Mouse (Mus musculus): ENCODE data around the gene Tatdn3.

The Tatdn3 gene

DNA sequence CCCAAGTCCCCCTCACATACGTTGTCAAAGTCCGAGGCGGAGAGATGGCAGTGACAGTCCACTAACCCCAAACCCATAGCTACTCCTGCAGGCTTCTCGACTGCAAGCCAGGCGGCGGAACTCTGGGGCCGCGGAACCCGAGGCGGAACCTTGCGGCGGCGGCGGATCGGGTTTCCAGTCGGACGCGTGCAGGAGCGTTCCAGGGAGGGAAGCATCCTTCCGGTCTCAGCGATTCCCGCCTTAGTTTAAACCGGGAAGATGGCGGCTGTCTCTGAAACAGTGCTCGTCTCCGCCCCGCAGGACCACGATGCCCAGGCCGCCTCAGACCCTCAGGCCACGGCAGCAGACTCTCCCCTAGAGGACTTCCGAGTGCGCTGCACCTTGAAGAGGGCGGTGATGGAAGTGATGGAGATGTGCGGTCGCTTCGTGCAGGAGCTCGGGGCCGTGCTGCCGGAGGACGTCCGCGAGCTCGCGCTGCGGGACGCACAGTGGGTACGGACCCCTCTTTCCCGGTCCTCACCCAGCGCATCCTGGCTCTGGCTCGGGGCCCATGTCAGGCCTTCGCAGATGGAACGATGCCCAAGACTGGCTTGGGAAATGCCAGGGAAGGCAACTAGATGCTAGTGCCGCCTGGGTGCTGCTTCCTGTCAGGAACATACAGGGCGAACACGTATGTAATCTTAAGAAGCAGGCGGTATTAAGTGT lies at the start of gene Tatdn3, which contains the start of gene Nsl1:
Tatdn3 (minus strand) TSS at position 152 of the 705 bp plus-strand sequence.
Nsl1 (plus strand) TSS at position 232 of the 705 bp plus-strand sequence.
- DNase-seq (ENCODE audit: low read depth, low spot score), result peak; percentile 83

DNA sequence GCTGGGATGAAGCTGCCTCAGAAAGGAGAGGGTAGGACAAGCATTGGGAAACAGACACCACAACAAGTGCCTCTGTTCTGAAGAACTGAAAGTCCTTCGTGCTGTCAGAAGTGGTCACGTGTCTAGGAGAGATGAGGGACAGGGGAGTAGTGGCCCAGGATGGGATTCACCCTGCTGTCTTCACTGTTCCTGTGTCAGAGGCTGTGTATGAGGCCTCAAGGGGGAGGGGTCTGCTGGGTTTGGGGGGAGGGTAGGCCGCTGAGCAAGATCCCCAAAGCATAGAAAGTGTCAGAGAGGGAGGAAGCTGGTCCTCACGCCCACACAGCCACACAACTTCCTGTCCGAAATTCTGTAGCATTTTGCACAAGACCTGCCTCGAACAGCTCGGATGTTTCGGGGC lies 48.4 kb upstream of the Tatdn3 start:
- no peak for DNase-seq (ENCODE audit: low read depth, low spot score)

DNA sequence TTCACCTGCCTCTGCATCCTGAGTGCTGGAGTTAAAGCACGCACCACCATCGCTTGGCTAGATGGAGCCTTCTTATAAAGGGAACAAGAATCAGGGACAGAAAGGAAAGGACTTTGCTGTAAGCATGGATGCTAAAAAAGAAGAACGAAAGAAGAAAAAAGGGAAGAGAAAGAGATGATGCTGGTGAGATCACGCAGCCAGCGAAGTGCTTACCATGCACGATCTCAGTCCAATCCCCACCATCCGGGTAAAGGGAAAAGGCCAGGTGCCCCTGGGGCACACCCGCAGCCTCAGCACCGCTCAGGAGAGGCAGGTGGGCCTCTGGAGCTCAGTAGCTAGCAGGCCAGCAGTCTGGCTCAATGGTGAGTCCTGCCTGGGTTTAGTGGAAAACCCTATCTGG lies 47.2 kb upstream of the Tatdn3 start:
- DNase-seq (ENCODE audit: low read depth, low spot score), result no peak

DNA sequence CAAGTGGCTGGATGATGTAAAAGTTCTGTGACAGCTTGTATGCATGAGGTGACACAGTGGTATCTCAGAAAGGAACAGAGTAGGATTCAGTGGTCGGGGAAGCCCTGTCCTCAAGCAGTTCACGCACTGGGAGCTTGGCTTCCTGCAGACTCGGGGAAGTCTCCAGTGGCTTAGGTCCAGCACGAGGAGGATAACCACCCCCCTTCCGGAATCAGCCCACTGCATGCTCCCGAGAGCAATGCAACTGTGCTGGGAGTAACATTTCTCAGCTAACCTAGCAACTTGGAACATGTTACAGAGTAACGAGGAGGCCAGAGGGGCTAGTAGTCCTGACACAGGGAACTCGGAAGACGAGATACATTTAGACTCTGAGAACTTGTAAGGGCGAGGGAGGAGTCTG lies 44.6 kb upstream of the Tatdn3 start:
- no peak for DNase-seq (ENCODE audit: low read depth, low spot score)

DNA sequence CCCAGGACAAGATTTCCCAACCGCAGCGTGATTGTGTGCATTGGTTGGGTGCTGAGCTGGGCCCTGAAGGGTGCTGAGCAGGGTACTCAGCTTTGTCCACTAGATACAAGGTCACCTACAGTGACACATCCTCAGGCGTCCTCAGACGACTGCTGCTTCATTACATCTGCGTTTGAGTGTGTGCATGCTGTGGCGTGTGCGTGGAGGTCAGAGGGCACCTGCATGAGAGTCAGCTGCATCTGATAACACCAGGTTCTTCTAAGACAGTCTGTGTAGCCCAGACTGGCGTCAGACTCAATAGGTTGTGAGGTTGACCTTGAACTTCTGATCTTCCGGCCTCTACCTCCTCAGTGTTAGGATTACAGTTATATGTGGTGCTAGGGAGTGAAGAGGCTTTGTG lies 42.5 kb upstream of the Tatdn3 start:
- no peak for DNase-seq (ENCODE audit: low read depth, low spot score)

DNA sequence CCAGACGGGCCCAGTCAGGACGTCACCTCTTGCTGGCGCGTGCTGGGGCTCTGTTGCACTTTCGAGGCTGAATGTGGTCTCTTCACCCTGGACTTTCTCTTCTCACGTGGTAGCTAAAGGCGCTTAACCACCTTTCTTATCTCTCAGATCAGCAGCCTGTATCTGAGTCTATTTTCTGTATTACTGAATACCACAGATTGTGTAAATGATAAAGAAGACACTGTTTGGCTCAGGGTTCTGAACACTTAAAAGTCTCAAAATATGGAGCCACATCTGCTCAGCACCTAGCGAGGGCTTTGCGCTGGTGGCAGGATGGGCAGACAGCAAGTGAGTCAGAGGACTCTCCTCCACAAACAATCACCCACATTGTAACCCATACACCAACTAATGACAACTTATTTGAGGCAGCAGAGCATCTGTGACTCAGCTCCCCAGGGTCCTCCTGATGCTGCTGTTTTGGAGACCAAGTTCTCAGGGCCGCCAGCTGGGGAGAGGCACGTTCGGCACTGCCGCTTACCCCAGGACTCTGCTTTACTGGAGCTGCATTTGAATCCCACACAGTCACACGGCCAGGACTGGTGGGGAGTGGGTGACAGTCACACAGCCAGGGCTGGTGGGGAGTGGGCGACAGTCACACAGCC lies 40.1 kb upstream of the Tatdn3 start:
- DNase-seq (ENCODE audit: low read depth, low spot score), result no peak

DNA sequence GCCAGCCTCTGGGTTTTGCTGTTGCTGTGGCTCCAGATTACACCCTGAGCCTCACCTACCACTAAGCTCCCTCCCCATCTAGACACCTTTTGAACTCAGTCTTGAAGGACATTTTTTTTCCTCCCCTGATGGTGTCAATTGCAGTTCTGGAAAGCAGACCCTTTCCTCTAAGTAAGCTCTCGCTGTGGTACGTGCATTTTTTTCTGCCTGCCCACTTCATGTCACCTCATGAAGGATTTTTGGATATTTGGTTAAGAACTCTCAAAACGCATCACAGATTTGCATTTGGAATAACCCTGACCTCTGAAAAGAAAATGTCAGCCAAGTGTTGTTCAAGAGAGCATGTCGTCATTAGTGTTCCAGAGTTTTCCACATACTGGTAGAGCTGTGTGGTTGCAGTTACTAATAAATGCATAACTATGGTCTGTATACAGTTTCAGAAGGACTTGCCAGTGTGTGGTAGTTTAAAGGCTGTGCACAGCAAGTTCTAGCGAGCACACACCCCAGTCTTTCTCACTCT lies 37.1 kb upstream of the Tatdn3 start:
- no peak for DNase-seq (ENCODE audit: low read depth, low spot score)

DNA sequence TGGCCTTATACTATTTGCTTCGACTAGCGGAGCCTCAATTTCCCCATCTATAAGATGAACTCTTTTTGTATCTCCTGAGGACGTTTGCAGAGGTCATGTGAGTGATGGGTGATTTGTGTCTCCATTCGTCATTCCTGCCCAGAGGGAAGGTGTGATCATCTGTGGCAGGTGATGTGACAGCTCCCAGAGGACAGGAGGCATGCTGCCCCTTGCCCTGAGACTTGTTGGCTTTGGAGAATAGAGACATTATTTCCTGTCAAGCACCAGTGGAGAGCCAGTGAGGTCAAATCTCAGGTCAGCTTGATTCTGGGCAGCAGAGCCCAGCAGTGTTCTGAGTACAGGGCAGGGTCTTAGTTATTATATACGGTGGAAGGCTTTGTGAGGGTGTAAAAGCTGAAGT lies 36.4 kb upstream of the Tatdn3 start:
- DNase-seq (ENCODE audit: low read depth, low spot score), result no peak

DNA sequence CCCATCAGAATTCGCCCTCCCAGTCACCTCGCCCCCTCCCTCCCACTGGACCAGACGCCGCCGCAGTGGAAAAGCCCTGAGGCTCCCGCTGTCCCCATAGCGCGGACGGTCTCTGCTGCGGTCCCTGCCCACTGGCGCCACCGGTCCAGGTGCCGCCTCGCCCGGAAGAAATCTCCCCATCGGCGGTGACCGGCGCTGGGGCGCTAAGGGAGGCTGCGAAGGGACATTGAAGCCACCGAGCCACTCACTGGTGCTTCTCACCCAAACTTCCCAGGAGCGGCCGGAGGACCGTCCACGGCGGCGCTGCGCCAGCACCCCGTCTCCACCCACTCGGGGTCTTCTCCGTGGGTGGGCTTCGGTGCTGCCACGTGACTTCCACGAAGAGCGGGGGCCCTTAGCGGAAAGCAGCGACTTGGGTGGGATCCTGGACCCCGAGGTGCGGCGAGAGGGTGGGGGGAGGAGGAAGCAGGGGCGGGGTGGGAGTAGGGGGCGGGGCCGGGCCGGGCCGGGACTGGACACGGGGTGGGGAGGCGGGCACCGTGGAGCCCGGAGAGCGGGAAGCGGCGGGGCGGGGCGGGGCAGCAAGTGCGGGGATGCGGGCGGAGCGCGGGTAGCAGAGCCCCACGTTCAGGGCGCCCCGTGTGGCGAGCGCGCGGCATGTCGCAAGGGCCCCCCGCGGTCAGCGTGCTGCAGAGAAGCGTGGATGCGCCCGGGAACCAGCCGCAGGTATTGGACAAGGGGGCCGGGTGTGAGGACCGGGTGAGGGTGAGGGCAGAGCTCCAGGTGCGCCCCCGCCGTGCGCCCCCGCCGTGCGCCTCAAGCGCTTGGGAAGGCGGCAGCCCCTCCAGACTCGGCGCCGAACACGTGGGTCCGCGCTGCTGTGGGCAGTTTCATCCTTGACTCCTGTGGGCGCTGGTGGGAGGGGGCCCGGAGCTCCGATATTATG lies 35.3 kb upstream of the Tatdn3 start, which contains the start of gene Batf3:
Batf3 (plus strand) TSS at position 46 of the 946 bp plus-strand sequence.
- DNase-seq (ENCODE audit: low read depth, low spot score), result no peak

DNA sequence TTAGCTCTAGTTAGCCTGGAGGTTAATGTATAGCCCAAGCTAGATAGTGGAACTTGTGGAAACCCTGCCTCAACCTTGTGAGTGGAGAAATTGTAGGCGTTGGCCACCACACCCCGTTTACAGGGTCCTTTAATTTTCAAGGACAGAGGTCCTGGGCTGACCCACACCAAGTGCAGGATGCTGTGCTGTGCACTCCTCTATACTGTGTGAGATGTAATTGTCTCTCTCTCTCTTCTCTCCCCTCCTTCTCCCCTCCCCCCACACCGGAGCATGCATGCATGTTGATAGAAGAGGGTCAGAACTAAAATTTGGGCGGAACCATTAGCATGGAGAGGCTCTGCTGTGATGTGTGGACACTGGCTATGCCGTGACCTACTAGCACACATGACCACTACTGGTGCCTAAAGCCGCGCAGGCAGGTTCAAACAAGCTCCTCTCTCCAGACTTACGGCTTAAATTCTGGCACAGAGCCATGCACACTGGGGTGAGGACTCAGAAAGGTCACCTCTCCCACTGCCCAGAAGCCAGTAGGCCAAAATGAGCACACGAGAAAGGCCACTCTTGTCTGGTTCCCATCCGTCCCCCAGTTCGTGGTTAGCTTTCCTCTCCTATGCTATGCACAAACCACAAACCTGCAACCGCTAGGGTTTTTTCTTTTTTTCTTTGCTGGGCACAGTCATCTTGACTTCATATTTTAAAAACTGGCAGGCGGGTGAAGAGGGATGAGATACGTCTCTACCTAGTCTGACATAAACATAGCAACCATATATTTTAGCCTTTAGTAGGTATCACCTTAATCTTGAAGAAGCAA lies 34.3 kb upstream of the Tatdn3 start:
- no peak for DNase-seq (ENCODE audit: low read depth, low spot score)

DNA sequence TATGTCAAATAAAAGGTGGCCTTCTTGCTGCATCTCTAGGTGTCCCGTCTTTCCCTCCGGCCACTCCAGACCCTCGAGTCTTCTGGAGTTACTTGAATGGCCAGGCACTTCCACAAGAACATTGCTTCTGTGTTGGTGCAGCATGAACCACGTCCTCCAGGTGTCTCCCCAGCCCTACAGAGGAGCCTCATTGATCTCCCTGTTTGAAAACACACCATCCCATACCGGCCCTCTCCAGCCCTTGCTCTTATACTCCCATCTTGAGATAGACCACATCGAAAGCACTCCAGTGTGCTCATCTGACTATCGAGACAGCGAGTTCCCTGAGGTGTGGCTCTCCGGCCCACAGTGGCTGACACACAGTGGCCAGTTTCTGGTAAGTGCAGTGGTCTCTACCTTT lies 32.3 kb upstream of the Tatdn3 start:
- no peak for DNase-seq (ENCODE audit: low read depth, low spot score)

DNA sequence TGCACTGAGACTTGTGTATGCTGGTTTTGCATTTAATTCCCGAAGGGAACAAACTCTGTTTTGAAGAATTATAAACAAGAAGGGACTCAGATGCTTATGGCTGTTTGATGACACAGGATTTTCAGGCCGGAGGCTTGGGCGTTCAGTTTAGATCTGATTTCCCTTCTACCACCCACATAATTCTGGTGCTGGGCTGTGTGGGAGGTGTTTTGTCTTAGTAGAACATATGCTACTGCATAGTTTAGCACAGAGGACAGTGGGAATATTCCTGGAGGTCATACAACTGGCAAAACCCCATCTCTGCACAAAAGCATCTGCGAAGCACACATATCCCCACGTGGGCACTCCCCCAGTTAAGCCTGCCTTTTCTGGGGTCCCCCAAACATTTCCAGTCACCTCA lies 30.8 kb upstream of the Tatdn3 start:
- no peak for DNase-seq (ENCODE audit: low read depth, low spot score)

DNA sequence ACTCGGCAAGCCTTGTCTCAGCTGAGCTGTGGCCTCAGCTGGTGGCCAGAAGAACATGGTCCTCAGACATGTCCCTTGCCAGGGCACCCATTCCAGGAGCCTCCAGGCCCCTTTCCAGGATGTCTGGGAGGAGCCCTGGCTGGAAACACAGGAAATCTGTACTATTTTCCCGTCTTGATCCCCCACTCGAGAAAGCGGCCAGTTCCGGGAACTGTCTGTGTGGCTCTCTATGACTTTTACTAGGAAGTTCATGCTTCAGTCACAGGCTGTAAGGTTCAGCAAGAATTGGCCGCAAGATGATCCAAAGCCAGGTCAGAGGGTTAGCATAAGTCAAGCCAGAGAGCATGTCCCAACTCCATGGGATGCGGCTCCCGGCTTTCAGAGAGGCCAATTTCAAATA lies 29.3 kb upstream of the Tatdn3 start:
- DNase-seq (ENCODE audit: low read depth, low spot score), result no peak

DNA sequence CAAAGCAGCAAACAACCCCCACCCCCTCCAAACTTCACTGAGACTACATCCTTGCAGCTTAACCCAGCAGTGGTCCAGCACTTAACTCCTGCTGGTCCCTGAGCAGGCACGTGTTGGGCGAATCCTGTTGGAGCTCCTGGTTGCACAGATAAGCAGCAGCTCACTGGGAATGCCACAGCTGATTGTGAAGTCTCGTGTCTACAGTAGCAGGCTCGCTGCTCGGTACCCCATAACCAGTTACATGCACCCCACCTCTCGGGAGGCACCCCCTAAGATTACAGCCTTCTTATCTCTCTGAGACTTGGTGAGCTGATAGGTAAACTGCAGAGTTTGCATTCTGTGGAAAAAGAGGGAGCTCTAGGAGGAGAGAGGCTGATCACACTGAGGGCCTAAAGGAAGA lies 26.6 kb upstream of the Tatdn3 start:
- DNase-seq (ENCODE audit: low read depth, low spot score), result no peak

DNA sequence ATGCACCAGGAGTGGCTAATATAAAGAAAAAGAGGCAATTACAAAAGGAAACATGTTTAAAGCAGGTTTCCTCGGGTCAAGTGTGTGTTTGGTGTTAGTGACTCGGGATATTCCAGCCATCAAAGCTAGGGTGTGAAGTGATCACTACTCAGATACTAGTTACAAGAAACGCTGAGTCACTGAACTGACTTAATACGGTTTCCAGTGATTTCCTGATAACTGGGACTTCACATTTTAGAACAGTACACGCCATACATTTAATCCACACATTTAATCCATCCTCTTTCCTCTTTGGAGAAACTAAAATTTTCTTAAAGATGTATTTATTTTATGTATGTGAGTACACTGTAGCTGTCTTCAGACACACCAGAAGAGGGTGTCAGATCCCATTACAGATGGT lies 25.2 kb upstream of the Tatdn3 start:
- DNase-seq (ENCODE audit: low read depth, low spot score), result no peak

DNA sequence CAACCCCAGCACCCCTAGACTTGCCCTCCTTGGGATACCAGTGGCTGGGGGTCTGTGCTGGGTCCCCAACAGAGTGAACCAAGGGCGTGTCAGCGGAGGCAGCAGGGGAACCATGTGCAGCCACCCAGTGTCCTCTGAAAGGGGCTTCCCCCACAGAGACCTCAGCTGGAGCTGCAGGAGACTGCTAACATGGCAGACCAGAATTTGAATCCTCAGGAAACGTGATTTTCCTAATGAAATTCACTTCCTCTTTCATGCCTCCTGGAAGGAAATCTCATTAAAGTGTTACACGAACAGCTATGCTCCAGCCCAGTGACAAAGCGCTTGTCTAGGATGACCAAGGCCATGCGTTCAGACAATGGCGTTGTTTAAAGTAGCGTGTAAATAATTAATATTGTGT lies 24.2 kb upstream of the Tatdn3 start:
- DNase-seq (ENCODE audit: low read depth, low spot score), result no peak

DNA sequence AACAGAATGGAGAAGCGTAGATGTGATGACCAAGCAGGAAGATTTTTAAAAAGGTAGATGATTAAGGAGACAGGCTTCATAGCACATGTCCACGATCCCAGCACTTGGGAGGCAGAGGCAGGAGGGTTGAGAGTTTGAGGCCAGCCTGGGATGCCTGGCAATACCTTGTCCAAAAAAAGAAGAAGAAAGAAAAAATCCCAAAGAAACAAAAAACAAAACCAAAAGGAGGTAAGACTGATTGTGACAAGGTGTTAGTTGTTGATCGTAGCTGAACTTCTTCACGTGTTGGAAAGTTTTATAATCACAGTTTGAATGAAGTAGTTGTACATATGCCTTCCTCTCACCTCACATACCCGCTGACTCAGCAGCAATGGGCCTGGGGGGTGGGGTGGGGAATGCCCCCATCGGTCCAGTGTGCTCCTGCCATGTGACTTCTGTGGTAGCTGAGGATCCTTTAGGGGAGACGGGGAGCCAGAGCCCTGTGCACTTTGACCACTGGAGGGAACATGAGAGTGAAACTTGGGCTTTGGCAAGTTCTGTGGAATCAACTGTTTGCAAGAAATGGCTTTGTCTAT lies 23.7 kb upstream of the Tatdn3 start:
- no peak for DNase-seq (ENCODE audit: low read depth, low spot score)

DNA sequence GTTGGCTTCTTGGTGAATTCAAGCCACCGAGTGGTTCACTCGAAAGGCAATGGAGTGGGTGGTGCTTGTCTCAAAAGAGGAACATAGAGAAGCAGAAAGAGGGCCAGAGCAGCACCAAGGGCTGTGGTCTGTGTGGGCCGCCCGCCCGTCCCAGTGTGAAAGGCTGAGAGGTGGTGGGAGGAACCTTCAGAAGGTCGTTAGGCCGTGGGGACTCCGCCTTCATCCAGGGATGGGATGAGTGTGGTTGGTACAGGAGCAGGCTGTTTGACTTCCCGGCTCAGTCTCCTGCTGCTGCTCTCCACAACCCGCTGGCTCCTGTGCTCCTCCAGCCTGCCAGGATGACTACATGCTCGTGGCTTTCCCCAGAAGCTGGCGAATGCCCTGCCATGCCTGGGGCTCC lies 22.9 kb upstream of the Tatdn3 start:
- DNase-seq (ENCODE audit: low read depth, low spot score), result no peak

DNA sequence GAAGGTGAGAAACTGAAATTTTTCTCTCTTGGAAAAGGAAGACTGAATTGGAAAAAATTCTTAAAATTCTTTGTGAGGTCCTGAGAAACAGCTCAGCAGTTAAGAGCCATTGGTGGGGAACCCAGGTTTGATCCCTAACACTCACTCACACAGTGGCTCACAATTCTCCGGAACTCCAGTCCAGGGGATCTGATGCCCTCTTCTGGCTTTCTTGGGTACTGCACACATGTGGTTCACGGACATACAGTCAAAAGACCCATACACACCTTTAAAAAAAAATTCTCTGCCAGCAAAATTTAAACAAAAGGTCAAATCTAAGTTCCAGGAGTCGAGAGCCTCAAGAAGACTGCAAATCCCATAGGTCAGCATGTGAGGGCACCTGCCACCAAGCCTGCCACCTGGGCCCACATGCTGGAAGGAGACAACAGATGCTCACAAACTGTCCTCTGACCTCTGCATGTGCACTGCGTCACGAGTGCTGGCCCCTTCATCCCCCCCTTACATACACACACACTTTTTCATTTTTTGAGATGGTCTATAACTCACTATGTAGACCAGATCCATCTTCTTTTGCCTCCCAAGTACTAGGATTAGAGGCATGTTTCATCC lies 22.3 kb upstream of the Tatdn3 start:
- peak; percentile 31 for DNase-seq (ENCODE audit: low read depth, low spot score)

DNA sequence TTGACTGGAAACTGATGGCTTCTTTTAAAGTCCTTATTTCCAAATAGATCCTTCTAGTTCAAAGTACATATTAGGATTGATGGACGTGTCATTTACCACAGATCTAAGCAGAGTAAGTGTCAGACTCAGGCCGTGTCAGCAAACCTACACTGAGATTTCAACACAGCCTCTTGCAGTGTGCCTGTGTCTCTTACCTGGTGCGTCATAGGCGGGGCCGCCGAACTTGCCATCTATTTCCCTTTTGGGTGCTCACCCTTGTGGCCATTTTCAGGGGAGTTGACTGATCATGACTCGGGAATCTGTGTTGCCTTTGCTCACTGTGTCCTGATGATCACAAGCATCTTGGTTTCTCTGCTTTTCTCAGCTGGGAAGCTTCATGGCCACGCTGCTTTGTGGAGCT lies 20.5 kb upstream of the Tatdn3 start:
- no peak for DNase-seq (ENCODE audit: low read depth, low spot score)

Data from c-Kit-negative CD71-positive TER-119-positive erythroid progenitor cells, embryonic 14.5 days (primary cell).